Mouse (Mus musculus) C2C12 (cell line): ENCODE measurements at regions not wholly inside any gene's neighbourhood (a gene's known extent, or its start where the extent isn't known, plus 50 kb on each side); places are given as distances from the start of the nearest gene placed in this dataset.

ENCODE experiments used
- H3K27me3 ChIP-seq: one replicate; pipeline ENCODE4 v1.6.1; 2011; ENCODE audit not compliant: control insufficient read depth, insufficient read depth, insufficient read length
- H3K36me3 ChIP-seq: one replicate; pipeline ENCODE4 v1.6.1; 2011; ENCODE audit not compliant: control insufficient read depth, insufficient read depth
- H3K4me3 ChIP-seq: one replicate; pipeline ENCODE4 v1.5.1; 2011; ENCODE audit warnings: mild to moderate bottlenecking, control low read depth; ENCODE audit not compliant: poor library complexity, insufficient read depth, severe bottlenecking
- H3K79me2 ChIP-seq: one replicate; pipeline ENCODE4 v1.6.1; 2011; ENCODE audit not compliant: control insufficient read depth, insufficient read depth
- H3K79me3 ChIP-seq: one replicate; pipeline ENCODE4 v1.6.1; 2011; ENCODE audit warnings: low read depth, control low read depth
- H3ac ChIP-seq: one replicate; pipeline ENCODE3; 2011; ENCODE audit warnings: low read depth; ENCODE audit not compliant: control insufficient read depth, insufficient read length
- CEBPB ChIP-seq: IDR thresholded peaks from one replicate; pipeline ENCODE4 v1.6.1; 2011; ENCODE audit warnings: low read depth, mild to moderate bottlenecking, control low read depth, moderate library complexity
- CTCF ChIP-seq: IDR thresholded peaks from one replicate; pipeline ENCODE4 v1.5.1; 2011; ENCODE audit not compliant: control insufficient read depth, insufficient read depth, insufficient read length
- FOSL1 ChIP-seq: IDR thresholded peaks from one replicate; pipeline ENCODE4 v1.8.0; 2011; ENCODE audit warnings: mild to moderate bottlenecking, low read length; ENCODE audit not compliant: poor library complexity, insufficient read depth, severe bottlenecking
- MAX ChIP-seq: IDR thresholded peaks from one replicate; pipeline ENCODE4 v1.6.1; 2011; ENCODE audit warnings: mild to moderate bottlenecking, control low read depth
- MYOD1 ChIP-seq: IDR thresholded peaks from one replicate; pipeline ENCODE4 v1.6.1; 2011; ENCODE audit warnings: low read depth; ENCODE audit not compliant: control insufficient read depth, insufficient read length
- MYOG ChIP-seq: IDR thresholded peaks from one replicate; pipeline ENCODE4 v1.6.1; 2011; ENCODE audit not compliant: control insufficient read depth, insufficient read length; ENCODE audit errors: extremely low read depth
- USF1 ChIP-seq: IDR thresholded peaks from one replicate; pipeline ENCODE4 v1.6.1; 2011; ENCODE audit warnings: low read depth, mild to moderate bottlenecking, control low read depth, moderate library complexity

- H3K27me3 ChIP-seq = no peaks in the 10 kb centered on the region
- H3K79me2 ChIP-seq = no peaks in the 10 kb centered on the region
- H3K36me3 ChIP-seq = no peaks in the 10 kb centered on the region
- TF ChIP-seq MYOD1 = no peak
- no peak for TF ChIP-seq MAX
- no peak for TF ChIP-seq CEBPB
- no peak for TF ChIP-seq CTCF
- TF ChIP-seq FOSL1 = no peak
- H3K4me3 ChIP-seq = no peak overlapping the region
- no peaks in the 10 kb centered on the region for H3K79me3 ChIP-seq
- no peak overlapping the region for H3ac ChIP-seq
Measured at GRCm38 (mm10) chr10:56793074-56793473, 415.9 kb downstream of the Gja1 start.

- H3K79me2 ChIP-seq = no peaks in the 10 kb centered on the region
- no peaks in the 10 kb centered on the region for H3K79me3 ChIP-seq
- no peak for TF ChIP-seq CTCF
- TF ChIP-seq USF1 = no peak
- no peak for TF ChIP-seq MAX
- TF ChIP-seq MYOG = no peak
- no peak for TF ChIP-seq MYOD1
- TF ChIP-seq FOSL1 = no peak
- TF ChIP-seq CEBPB = no peak
- H3K27me3 ChIP-seq = no peaks in the 10 kb centered on the region
- H3K4me3 ChIP-seq = no peak overlapping the region
- no peaks in the 10 kb centered on the region for H3K36me3 ChIP-seq
- no peak overlapping the region for H3ac ChIP-seq
Measured at GRCm38 (mm10) chr10:56795396-56795795, 418.3 kb downstream of the Gja1 start.

- H3K36me3 ChIP-seq = no peaks in the 10 kb centered on the region
- H3K4me3 ChIP-seq = no peak overlapping the region
- H3K79me2 ChIP-seq = no peaks in the 10 kb centered on the region
- H3ac ChIP-seq = no peak overlapping the region
- no peaks in the 10 kb centered on the region for H3K79me3 ChIP-seq
- no peaks in the 10 kb centered on the region for H3K27me3 ChIP-seq
- TF ChIP-seq MYOG (no peak), CEBPB (no peak), CTCF (no peak), FOSL1 (no peak), USF1 (no peak), MYOD1 (no peak), MAX (no peak)
Measured at GRCm38 (mm10) chr10:56799307-56799706, 422.2 kb downstream of the Gja1 start.

- no peaks in the 10 kb centered on the region for H3K27me3 ChIP-seq
- no peaks in the 10 kb centered on the region for H3K79me2 ChIP-seq
- H3K4me3 ChIP-seq = no peak overlapping the region
- no peak overlapping the region for H3ac ChIP-seq
- no peak for TF ChIP-seq USF1
- TF ChIP-seq MYOG = no peak
- no peak for TF ChIP-seq CEBPB
- no peak for TF ChIP-seq FOSL1
- TF ChIP-seq MAX = no peak
- TF ChIP-seq MYOD1 = no peak
- TF ChIP-seq CTCF = no peak
- H3K79me3 ChIP-seq = no peaks in the 10 kb centered on the region
- no peaks in the 10 kb centered on the region for H3K36me3 ChIP-seq
Measured at GRCm38 (mm10) chr10:56799745-56800144, 422.6 kb downstream of the Gja1 start.

- H3K36me3 ChIP-seq = no peaks in the 10 kb centered on the region
- no peaks in the 10 kb centered on the region for H3K79me2 ChIP-seq
- no peaks in the 10 kb centered on the region for H3K79me3 ChIP-seq
- TF ChIP-seq CTCF = no peak
- TF ChIP-seq FOSL1 = no peak
- TF ChIP-seq USF1 = no peak
- TF ChIP-seq MAX = no peak
- no peak for TF ChIP-seq MYOG
- no peak for TF ChIP-seq MYOD1
- TF ChIP-seq CEBPB = no peak
- no peaks in the 10 kb centered on the region for H3K27me3 ChIP-seq
- no peak overlapping the region for H3K4me3 ChIP-seq
- no peak overlapping the region for H3ac ChIP-seq
Measured at GRCm38 (mm10) chr10:56809006-56809405, 431.9 kb downstream of the Gja1 start.

GRCm38 (mm10) chr10:56822158-56822557 lies 445.0 kb downstream of the Gja1 start:
- no peaks in the 10 kb centered on the region for H3K27me3 ChIP-seq
- H3K36me3 ChIP-seq = no peaks in the 10 kb centered on the region
- no peak overlapping the region for H3K4me3 ChIP-seq
- H3K79me2 ChIP-seq = no peaks in the 10 kb centered on the region
- TF ChIP-seq CTCF (no peak), MYOD1 (no peak), USF1 (no peak), MAX (no peak), CEBPB (no peak)
- H3ac ChIP-seq = no peak overlapping the region
- no peaks in the 10 kb centered on the region for H3K79me3 ChIP-seq
